9 mouse cellular contexts compared by ENCODE assay signal in the genomic region with DNA sequence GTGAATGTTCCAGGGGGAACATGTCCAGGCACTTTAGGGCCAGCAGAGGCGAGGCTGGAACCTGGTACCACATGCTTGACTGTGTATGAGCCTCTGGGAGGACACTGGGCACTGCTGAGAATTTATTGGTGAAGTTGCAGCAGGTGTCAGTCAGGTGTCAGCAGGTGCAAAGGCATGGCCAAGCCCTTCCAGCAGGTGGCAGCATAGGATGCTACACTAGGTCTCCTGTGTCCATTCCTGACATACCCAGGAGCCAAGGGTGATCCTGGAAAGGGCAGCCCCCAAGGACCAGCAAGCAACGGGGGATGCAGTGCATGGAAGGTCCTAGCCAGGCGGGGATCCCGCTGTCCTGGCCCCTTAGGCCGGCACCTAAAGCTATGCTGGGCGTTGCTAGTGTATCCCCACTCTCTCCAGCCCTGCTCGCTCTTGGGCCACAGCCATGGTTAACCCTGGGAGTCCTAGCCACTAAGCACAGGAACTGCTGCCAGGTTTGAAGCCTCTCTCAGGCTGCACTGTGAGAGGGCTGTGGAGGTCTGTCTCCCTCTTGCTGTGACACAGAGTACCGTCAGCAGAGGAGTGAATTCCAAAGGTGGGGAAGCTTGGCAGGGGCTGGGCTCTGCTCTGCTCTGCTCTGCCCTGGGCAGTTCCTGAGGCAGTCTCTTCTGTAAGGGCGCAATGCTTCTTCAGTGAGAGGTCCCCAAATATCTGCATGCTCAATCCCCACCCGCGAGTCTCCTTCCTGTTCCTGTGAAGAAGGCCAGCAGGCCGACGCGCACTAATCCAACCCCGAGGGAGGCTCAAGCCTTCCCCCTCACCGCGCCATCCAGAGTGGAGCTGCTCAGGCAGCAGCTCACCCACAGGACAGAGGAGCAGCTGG. TPM values are rescaled to one million over a fixed set of nuclear protein-coding genes. Genes with fewer than 3 reads are reported as not detected.
DNase-seq lines count a peak whose midpoint lies in the region; ATAC-seq and TF ChIP-seq lines count a peak whose summit lies in the region.
"Had no signal": no experiment of that assay in that cellular context is flagged by ENCODE, and none has a peak within 500 bp of the region (broad histone marks: within the 10 kb centered on the region; RNA-seq: fewer than 3 reads in every experiment).

No protein-coding gene starts in this region.

- no peak for TF ChIP-seq POLR2A in CH12.LX (IDR thresholded peaks at IDR 0.05; ENCODE audit: low read depth, low read length)

- in situ Hi-C loops in CH12.LX (cut with MboI; ENCODE audit: low pct_ligation_motif_present, low pct_unique_long_range_greater_than_20kb, low sequenced_read_pairs), result loop anchor here (25.0 kb wide), 1 partner anchor 562 kb away; the partner anchor contains the start of gene Pgd

- H3K27ac ChIP-seq in CH12.LX (ENCODE audit: insufficient read depth, low read depth), result no peak overlapping the region
- no peak overlapping the region for H3K27ac ChIP-seq in limb, embryonic 11.5 days (replicated peaks; ENCODE audit: low read depth, low read length)
- H3K27ac ChIP-seq: lung, embryonic 15.5 days had no signal

- no peak overlapping the region for H3K4me3 ChIP-seq in CH12.LX (replicated peaks in 1 of 3; ENCODE audit: low read depth in 2 of 3, low read length in 2 of 3, poor library complexity in 1 of 3)
- H3K4me3 ChIP-seq in limb, embryonic 11.5 days (ENCODE audit: low read depth, low read length), result no peak overlapping the region
- H3K4me3 ChIP-seq: lung, embryonic 15.5 days had no signal

- no peak overlapping the region for H3K9ac ChIP-seq in CH12.LX (ENCODE audit: insufficient read depth, low read depth)
- no peak overlapping the region for H3K9ac ChIP-seq in limb, embryonic 11.5 days (ENCODE audit: low read length)
- H3K9ac ChIP-seq: lung, embryonic 15.5 days had no signal

- peaks cover 71 to 97% of the 10 kb centered on the region in 2 experiments for H3K36me3 ChIP-seq in CH12.LX (replicated peaks in 1 of 2; ENCODE audit: control insufficient read depth in 1 of 2, insufficient read depth in 1 of 2, low read length in 1 of 2)
- H3K36me3 ChIP-seq in limb, embryonic 11.5 days (ENCODE audit: control insufficient read depth, insufficient read depth, low read length), result peaks cover 30% of the 10 kb centered on the region

- no peaks in the 10 kb centered on the region for H3K79me2 ChIP-seq in CH12.LX (replicated peaks; ENCODE audit: control insufficient read depth, extremely low read depth, insufficient read depth, poor library complexity, severe bottlenecking)

- 86% methylated on average over 17 of the region's 17 CpGs for WGBS in limb, embryonic 11.5 days

- no peak overlapping the region for H3K4me2 ChIP-seq in CH12.LX (ENCODE audit: insufficient read depth, low read depth, poor library complexity, severe bottlenecking)
- no peak overlapping the region for H3K4me2 ChIP-seq in limb, embryonic 11.5 days (ENCODE audit: low read depth, severe bottlenecking)
- H3K4me2 ChIP-seq: lung, embryonic 15.5 days had no signal

- DNase-seq in heart, adult 18-20 months, result peak; percentile 50 to 71
- no peak for DNase-seq in heart, postnatal 25 days (ENCODE audit: low spot score)
- peak; percentile 30 for DNase-seq in CH12.LX (ENCODE audit: extremely low read depth)
- peak; percentile 92 for DNase-seq in cerebellum, adult 8-10 months
- DNase-seq in heart, postnatal 14 days, result peak; percentile 61 to 70
- peak; percentile 69 for DNase-seq in limb, embryonic 11.5 days (ENCODE audit: low spot score)
- peak; percentile 70 for DNase-seq in naive thymus-derived CD4-positive, alpha-beta T cell, adult 2 months (ENCODE audit: low read depth)
- DNase-seq in frontal cortex, postnatal 25 days (ENCODE audit: low spot score in 2 of 2), result no peak

- TF ChIP-seq EP300 in CH12.LX (IDR thresholded peaks at IDR 0.05; ENCODE audit: low read length), result no peak

- TF ChIP-seq CTCF in CH12.LX (conservative IDR thresholded peaks at IDR 0.05 in 1 of 2, IDR thresholded peaks at IDR 0.05 in 1 of 2; ENCODE audit: low read depth in 2 of 2, low read length in 2 of 2), result peak; percentile 60 to 69

- no peaks in the 10 kb centered on the region for H3K4me1 ChIP-seq in CH12.LX (ENCODE audit: control insufficient read depth in 1 of 2, insufficient read depth in 2 of 2)
- H3K4me1 ChIP-seq in limb, embryonic 11.5 days (ENCODE audit: control insufficient read depth, insufficient read depth, low read length), result no peaks in the 10 kb centered on the region
- H3K4me1 ChIP-seq: lung, embryonic 15.5 days had no signal

- H3K9me3 ChIP-seq in CH12.LX (replicated peaks; ENCODE audit: low read length), result no peaks in the 10 kb centered on the region
- no peaks in the 10 kb centered on the region for H3K9me3 ChIP-seq in limb, embryonic 11.5 days (ENCODE audit: control insufficient read depth, low read length)
- H3K9me3 ChIP-seq: lung, embryonic 15.5 days had no signal

- intact Hi-C loops in heart, postnatal 25 days (cut with DNase I), result loop anchor here (2.0 kb wide), 1 partner anchor 15 kb away; the partner anchor contains the start of gene Tmem201
- intact Hi-C loops in heart, postnatal 14 days (cut with DNase I), result loop anchor here (2.0 kb wide), 1 partner anchor 15 kb away; the partner anchor contains the start of gene Tmem201

- no peaks in the 10 kb centered on the region for H3K27me3 ChIP-seq in CH12.LX (replicated peaks)
- no peaks in the 10 kb centered on the region for H3K27me3 ChIP-seq in limb, embryonic 11.5 days (ENCODE audit: control insufficient read depth, insufficient read depth, low read length)
- H3K27me3 ChIP-seq: lung, embryonic 15.5 days had no signal

- dilution Hi-C loops in CH12.LX (cut with MboI; ENCODE audit: extremely low pct_ligation_motif_present, extremely low pct_unique_long_range_greater_than_20kb, low sequenced_read_pairs), result no loop called here

- ATAC-seq in limb, embryonic 11.5 days (ENCODE audit: insufficient number of reproducible peaks, low FRiP score, low TSS enrichment, low read depth), result no peak

- TF ChIP-seq RAD21 in CH12.LX (IDR thresholded peaks at IDR 0.05; ENCODE audit: low read depth, low read length), result peak; percentile 28

TF ChIP-seq in CH12.LX, 34 proteins besides CTCF, POLR2A, EP300 and RAD21:
- TF ChIP-seq TCF12 (IDR thresholded peaks at IDR 0.05; ENCODE audit: low read depth, low read length) (no peak), SMC3 (IDR thresholded peaks at IDR 0.05; ENCODE audit: low read depth, low read length) (peak; percentile 33), GABPA (IDR thresholded peaks at IDR 0.05; ENCODE audit: insufficient replicate concordance, low read depth, low read length) (no peak), USF2 (conservative IDR thresholded peaks at IDR 0.05; ENCODE audit: low read depth, low read length) (no peak), KAT2A (IDR thresholded peaks at IDR 0.05; ENCODE audit: insufficient replicate concordance, low read length) (no peak), NRF1 (IDR thresholded peaks at IDR 0.05; ENCODE audit: low read depth, low read length) (no peak)
TF ChIP-seq in CH12.LX: peak in this region for 1.

RNA-seq across cellular contexts. Expression of gene Tmem201, which starts 13.8 kb away (rescaled TPM):
- 10 to 100 TPM; 85.2 to 90.5 TPM for total RNA-seq in heart, adult 18-20 months (2021)
- 10 to 100 TPM; 82.3 to 89.7 TPM for total RNA-seq in heart, postnatal 25 days (2021)
- total RNA-seq in CH12.LX (2012; rRNA removed) (16.2 and 18.0 TPM in 2 replicates), CH12.LX (2014; rRNA removed) (6.4 and 6.5 TPM in 2 replicates)
- 23.7 and 29.2 TPM in 2 replicates for polyA plus RNA-seq in CH12.LX (2012; ENCODE audit: insufficient read length, low read depth)
- total RNA-seq in heart, postnatal 14 days (2021), result 10 to 100 TPM; 82.7 to 83.9 TPM
- 24.6 and 26.2 TPM in 2 replicates for polyA plus RNA-seq in limb, embryonic 11.5 days (2014; fragmentation: Nextera tagmentation; extraction: Ambion mirVana)

RNA-seq across cellular contexts. Expression of gene Pik3cd, which starts 21.7 kb away (rescaled TPM):
- 1 to 10 TPM; 3.5 to 5.6 TPM for total RNA-seq in heart, adult 18-20 months (2021)
- 1 to 10 TPM; 4.0 to 4.3 TPM for total RNA-seq in heart, postnatal 25 days (2021)
- total RNA-seq in CH12.LX (2012; rRNA removed) (84.0 and 95.0 TPM in 2 replicates), CH12.LX (2014; rRNA removed) (57.0 and 60.3 TPM in 2 replicates)
- polyA plus RNA-seq in CH12.LX (2012; ENCODE audit: insufficient read length, low read depth), result 62.4 and 72.1 TPM in 2 replicates
- total RNA-seq in heart, postnatal 14 days (2021), result 1 to 10 TPM; 4.8 to 5.5 TPM
- 2.7 and 2.9 TPM in 2 replicates for polyA plus RNA-seq in limb, embryonic 11.5 days (2014; fragmentation: Nextera tagmentation; extraction: Ambion mirVana)

RNA-seq across cellular contexts. Expression of gene Slc25a33, which starts 50.0 kb away (rescaled TPM):
- total RNA-seq in heart, adult 18-20 months (2021), result 10 to 100 TPM; 22.7 to 25.7 TPM
- total RNA-seq in heart, postnatal 25 days (2021), result 10 to 100 TPM; 22.5 to 30.5 TPM
- total RNA-seq in CH12.LX (2012; rRNA removed), result 24.4 and 25.3 TPM in 2 replicates
- total RNA-seq in CH12.LX (2014; rRNA removed), result 32.3 and 35.5 TPM in 2 replicates
- 32.4 and 33.3 TPM in 2 replicates for polyA plus RNA-seq in CH12.LX (2012; ENCODE audit: insufficient read length, low read depth)
- total RNA-seq in heart, postnatal 14 days (2021), result 10 to 100 TPM; 16.2 to 24.2 TPM
- 28.9 and 29.7 TPM in 2 replicates for polyA plus RNA-seq in limb, embryonic 11.5 days (2014; fragmentation: Nextera tagmentation; extraction: Ambion mirVana)

Comparison
In these comparisons a context has a peak if more than half of its experiments do, and no peak if none do; other contexts are left out.
1. DNase-seq: peak in heart, adult 18-20 months (2 of 2), CH12.LX (single experiment), cerebellum, adult 8-10 months (single experiment), heart, postnatal 14 days (2 of 2), limb, embryonic 11.5 days (single experiment) and naive thymus-derived CD4-positive, alpha-beta T cell, adult 2 months (single experiment); none in heart, postnatal 25 days (single experiment) and frontal cortex, postnatal 25 days (0 of 2).
2. RNA of gene Tmem201, which starts 13.8 kb away (total RNA-seq): 85.2 to 90.5 TPM in heart, adult 18-20 months, 82.3 to 89.7 TPM in heart, postnatal 25 days and 82.7 to 83.9 TPM in heart, postnatal 14 days; 6.4 to 18.0 TPM in CH12.LX; every median in the first group is over 4 times any median in the second.
3. RNA of gene Pik3cd, which starts 21.7 kb away (total RNA-seq): 57.0 to 95.0 TPM in CH12.LX; 3.5 to 5.6 TPM in heart, adult 18-20 months, 4.8 to 5.5 TPM in heart, postnatal 14 days and 4.0 to 4.3 TPM in heart, postnatal 25 days; every median in the first group is over 4 times any median in the second.